Comparison of ENCODE assay signal across 8 mouse cellular contexts in genomic region chr12:98736951-98737800, GRCm38 (mm10). TPM values are rescaled to one million over a fixed set of nuclear protein-coding genes. Genes with fewer than 3 reads are reported as not detected.
DNase-seq lines count a peak whose midpoint lies in the region; ATAC-seq and TF ChIP-seq lines count a peak whose summit lies in the region.

Gene Ptpn21 (minus strand): TSS chr12:98737405.

- H3K4me3 ChIP-seq in gastrocnemius, adult 2 months: peak within 1 kb of the TSS; percentile 92
- H3K4me3 ChIP-seq in hindbrain, embryonic 13.5 days: peak within 1 kb of the TSS; percentile 71
- H3K4me3 ChIP-seq in myocyte: peak within 1 kb of the TSS; percentile 61

- under 1% methylated on average over 75 of the region's 75 CpGs for WGBS in hindbrain, embryonic 13.5 days

- H3K9me3 ChIP-seq in hindbrain, embryonic 13.5 days: no peaks in the 10 kb centered on the region

- peak within 1 kb of the TSS; percentile 90 for H3K27ac ChIP-seq in gastrocnemius, adult 2 months
- H3K27ac ChIP-seq in hindbrain, embryonic 13.5 days: peak within 1 kb of the TSS; percentile 55; the same call in 1 of the 2 replicates

- H3K9ac ChIP-seq in hindbrain, embryonic 13.5 days: peak within 1 kb of the TSS; percentile 87

- peak within 1 kb of the TSS; percentile 91 for H3K4me2 ChIP-seq in hindbrain, embryonic 13.5 days
- H3K4me2 ChIP-seq in myocyte (ENCODE audit: low read depth): peak within 1 kb of the TSS; percentile 86

- peaks cover 49% of the 10 kb centered on the region for H3K79me2 ChIP-seq in myocyte (ENCODE audit: control insufficient read depth, insufficient read depth)

- H3K36me3 ChIP-seq in hindbrain, embryonic 13.5 days: no peaks in the 10 kb centered on the region
- peaks cover 7% of the 10 kb centered on the region for H3K36me3 ChIP-seq in myocyte (ENCODE audit: control insufficient read depth, insufficient read depth)

- no peak for TF ChIP-seq CTCF in gastrocnemius, adult 2 months (IDR thresholded peaks at IDR 0.05)

- intact Hi-C loops in left cerebral cortex, postnatal 14 days (cut with DNase I): loop anchor here (10.0 kb wide), 1 partner anchor 62 kb away; no protein-coding TSS in a partner anchor
- intact Hi-C loops in gastrocnemius, adult 2 months (cut with DNase I): no loop called here

- H3K27me3 ChIP-seq in hindbrain, embryonic 13.5 days: peaks cover 36% of the 10 kb centered on the region
- H3K27me3 ChIP-seq in myocyte (ENCODE audit: control insufficient read depth, insufficient read depth, insufficient read length): no peaks in the 10 kb centered on the region

- peaks cover 36% of the 10 kb centered on the region for H3K4me1 ChIP-seq in hindbrain, embryonic 13.5 days (replicated peaks)

- ATAC-seq in hindbrain, embryonic 13.5 days (ENCODE audit: low FRiP score): peak; percentile 50
- ATAC-seq in monocyte, adult 5-6 weeks (replicated peaks; ENCODE audit: insufficient number of reproducible peaks, low FRiP score, low TSS enrichment, poor library complexity, severe bottlenecking): no peak

- peak; percentile 71 for TF ChIP-seq POLR2A in myocyte (IDR thresholded peaks at IDR 0.05; ENCODE audit: insufficient read length, low read depth)

- peak; percentile 39 to 42 for DNase-seq in left cerebral cortex, adult 18-20 months (ENCODE audit: low spot score in 2 of 2)
- no peak for DNase-seq in left cerebral cortex, postnatal 14 days (ENCODE audit: low spot score in 2 of 2)
- peak; percentile 49 for DNase-seq in cerebellum, adult 11-12 months
- DNase-seq in gastrocnemius, adult 2 months: peak; percentile 90
- peak; percentile 45 for DNase-seq in liver

- H3ac ChIP-seq in myocyte (ENCODE audit: control insufficient read depth, insufficient read length): peak within 1 kb of the TSS; percentile 94

TF ChIP-seq in myocyte, 11 proteins besides CTCF, POLR2A, EP300 and RAD21:
- TF ChIP-seq MYOD1 (IDR thresholded peaks at IDR 0.05; ENCODE audit: control insufficient read depth in 1 of 3, insufficient read length in 2 of 3, low read depth in 2 of 3) (peak in 2 of 3 experiments; percentile 61 to 91), TCF12 (IDR thresholded peaks at IDR 0.05; ENCODE audit: insufficient read depth, poor library complexity, severe bottlenecking) (peak; percentile 24), POLR2AphosphoS2 (IDR thresholded peaks at IDR 0.05; ENCODE audit: insufficient read length, low read depth) (peak; percentile 26), TCF3 (IDR thresholded peaks at IDR 0.05; ENCODE audit: insufficient read length, low read depth) (peak; percentile 49), MYOG (IDR thresholded peaks at IDR 0.05; ENCODE audit: control insufficient read depth in 1 of 3, insufficient read depth in 1 of 3, insufficient read length in 2 of 3, low read depth in 2 of 3) (peak; percentile 17 to 92 (median 88)), SRF (IDR thresholded peaks at IDR 0.05; ENCODE audit: control insufficient read depth, insufficient read length, low read depth) (no peak), E2F4 (IDR thresholded peaks at IDR 0.05; ENCODE audit: insufficient read depth) (no peak)

RNA-seq across cellular contexts. Expression of gene Ptpn21, which starts in this region (rescaled TPM):
- total RNA-seq in left cerebral cortex, adult 18-20 months (2021): 1 to 10 TPM; 7.8 to 8.4 TPM
- total RNA-seq in left cerebral cortex, postnatal 14 days (2021): 1 to 10 TPM; 7.5 to 7.6 TPM
- 10 to 100 TPM; 32.8 to 34.9 TPM for total RNA-seq in gastrocnemius, adult 2 months (2021)
- 4.3 and 4.7 TPM in 2 replicates for polyA plus RNA-seq in hindbrain, embryonic 13.5 days (2015; fragmentation: Nextera tagmentation; extraction: Ambion mirVana)
- 30.1 TPM for polyA plus RNA-seq in myocyte (2012; fragmentation: generic; extraction: Trizol)
- total RNA-seq in monocyte, adult 5-6 weeks (2017): 0.57 to 4.3 TPM (median 1.2 TPM) in 3 replicates

Comparison
In these comparisons a context has a peak if more than half of its experiments do, and no peak if none do; other contexts are left out.
1. DNase-seq: peak in left cerebral cortex, adult 18-20 months (2 of 2), cerebellum, adult 11-12 months (single experiment), gastrocnemius, adult 2 months (single experiment) and liver (single experiment); none in left cerebral cortex, postnatal 14 days (0 of 2).
2. Peak in every context shown above with its lines, with median percentiles within 50 percentile points of each other: H3K4me3 ChIP-seq.